Mouse (Mus musculus): Measurements from ENCODE around the gene Corin. TPM values are rescaled to one million over a fixed set of nuclear protein-coding genes. Genes with fewer than 3 reads are reported as not detected.

Gene Corin
- polyA plus RNA-seq, 1 experiment from 2014 or later: not detected

- ATAC-seq: peak; percentile 63
- Histone ChIP-seq H3K9ac (ENCODE audit: low read length) (no peak overlapping the region), H3K36me3 (ENCODE audit: control insufficient read depth, insufficient read depth, low read length) (no peaks in the 10 kb centered on the region), H3K4me2 (ENCODE audit: low read length) (no peak overlapping the region), H3K4me3 (ENCODE audit: low read depth, low read length) (no peak overlapping the region), H3K27me3 (replicated peaks; ENCODE audit: control insufficient read depth, insufficient read depth, low read length) (no peaks in the 10 kb centered on the region), H3K9me3 (replicated peaks; ENCODE audit: control insufficient read depth, low read length) (no peaks in the 10 kb centered on the region; the same call in 1 of the 2 replicates), H3K27ac (ENCODE audit: low read depth, low read length) (peak overlapping the region; percentile 23; the same call in 1 of the 2 replicates), H3K4me1 (ENCODE audit: control insufficient read depth, insufficient read depth, low read length) (peaks cover 7% of the 10 kb centered on the region; the same call in 1 of the 2 replicates)
- WGBS: 24% methylated on average over 4 of the region's 4 CpGs
- DNase-seq (ENCODE audit: low spot score): peak; percentile 52
Observed at GRCm38 (mm10) chr5:72452750-72453149, 51.5 kb downstream of the Corin start.

- Histone ChIP-seq H3K9me3 (replicated peaks; ENCODE audit: control insufficient read depth, low read length) (no peaks in the 10 kb centered on the region; the same call in 1 of the 2 replicates), H3K4me2 (ENCODE audit: low read length) (no peak overlapping the region), H3K4me1 (ENCODE audit: control insufficient read depth, insufficient read depth, low read length) (peaks cover 6% of the 10 kb centered on the region; the same call in 1 of the 2 replicates), H3K27me3 (replicated peaks; ENCODE audit: control insufficient read depth, insufficient read depth, low read length) (no peaks in the 10 kb centered on the region), H3K36me3 (ENCODE audit: control insufficient read depth, insufficient read depth, low read length) (no peaks in the 10 kb centered on the region), H3K27ac (ENCODE audit: low read depth, low read length) (no peak overlapping the region), H3K9ac (ENCODE audit: low read length) (no peak overlapping the region), H3K4me3 (ENCODE audit: low read depth, low read length) (no peak overlapping the region)
- WGBS: 66% methylated on average over 2 of the region's 2 CpGs
- DNase-seq (ENCODE audit: low spot score) (no peak), ATAC-seq (no peak)
Observed at GRCm38 (mm10) chr5:72448846-72449245, 55.4 kb downstream of the Corin start.

DNA sequence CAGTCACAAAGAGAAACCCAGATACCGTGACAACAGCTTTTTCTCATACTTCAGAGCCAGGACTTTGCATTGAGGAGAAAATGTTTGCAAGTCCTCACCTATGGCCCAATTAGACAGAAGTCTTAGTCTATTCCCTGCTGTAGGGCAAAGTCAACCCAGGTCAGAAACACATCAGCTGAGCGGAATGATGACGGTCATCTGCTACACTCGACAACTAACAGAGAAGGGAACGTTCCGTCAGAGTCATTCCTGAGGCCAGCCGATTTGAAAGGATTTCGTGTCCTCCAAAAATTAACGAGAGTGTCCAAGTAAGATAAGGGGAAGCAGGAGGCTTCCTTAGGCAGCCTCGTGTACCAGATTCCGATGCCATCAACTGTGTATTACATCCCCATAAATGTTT lies 58.2 kb downstream of the Corin start:
- no peak overlapping the region for H3K4me2 ChIP-seq (ENCODE audit: low read length)
- H3K27me3 ChIP-seq (replicated peaks; ENCODE audit: control insufficient read depth, insufficient read depth, low read length): no peaks in the 10 kb centered on the region
- 95% methylated on average over 11 of the region's 11 CpGs for WGBS
- H3K9me3 ChIP-seq (replicated peaks; ENCODE audit: control insufficient read depth, low read length): no peaks in the 10 kb centered on the region; the same call in 1 of the 2 replicates
- no peak overlapping the region for H3K4me3 ChIP-seq (ENCODE audit: low read depth, low read length)
- H3K36me3 ChIP-seq (ENCODE audit: control insufficient read depth, insufficient read depth, low read length): no peaks in the 10 kb centered on the region
- ATAC-seq: no peak
- no peak for DNase-seq (ENCODE audit: low spot score)
- H3K27ac ChIP-seq (ENCODE audit: low read depth, low read length): no peak overlapping the region
- no peaks in the 10 kb centered on the region for H3K4me1 ChIP-seq (ENCODE audit: control insufficient read depth, insufficient read depth, low read length)
- H3K9ac ChIP-seq (ENCODE audit: low read length): no peak overlapping the region

DNA sequence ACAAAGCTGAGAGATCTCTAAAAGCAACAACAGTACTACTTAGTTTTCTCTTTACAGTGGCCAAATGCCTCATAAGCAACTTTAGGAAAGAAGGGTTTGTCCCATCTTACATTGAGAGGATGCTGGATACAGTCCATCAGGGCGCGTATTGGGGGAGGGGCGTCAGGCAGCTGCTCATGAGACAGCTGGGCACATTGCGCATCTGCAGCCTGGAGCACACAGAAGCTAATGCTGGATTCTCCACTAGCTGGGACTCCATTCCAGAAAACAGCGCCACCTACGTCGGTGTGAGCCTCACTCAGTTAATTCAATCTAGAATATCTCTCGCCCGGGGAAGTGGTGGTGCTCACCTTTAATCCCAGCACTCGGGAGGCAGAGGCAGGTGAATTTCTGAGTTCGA lies 60.3 kb downstream of the Corin start:
- no peak for DNase-seq (ENCODE audit: low spot score)
- H3K9ac ChIP-seq (ENCODE audit: low read length): no peak overlapping the region
- H3K36me3 ChIP-seq (ENCODE audit: control insufficient read depth, insufficient read depth, low read length): no peaks in the 10 kb centered on the region
- ATAC-seq: no peak
- no peaks in the 10 kb centered on the region for H3K9me3 ChIP-seq (replicated peaks; ENCODE audit: control insufficient read depth, low read length)
- no peak overlapping the region for H3K4me3 ChIP-seq (ENCODE audit: low read depth, low read length)
- H3K27me3 ChIP-seq (replicated peaks; ENCODE audit: control insufficient read depth, insufficient read depth, low read length): no peaks in the 10 kb centered on the region
- no peaks in the 10 kb centered on the region for H3K4me1 ChIP-seq (ENCODE audit: control insufficient read depth, insufficient read depth, low read length)
- no peak overlapping the region for H3K4me2 ChIP-seq (ENCODE audit: low read length)
- 77% methylated on average over 11 of the region's 11 CpGs for WGBS
- H3K27ac ChIP-seq (ENCODE audit: low read depth, low read length): no peak overlapping the region

- Histone ChIP-seq H3K4me2 (ENCODE audit: low read length) (no peak overlapping the region), H3K4me1 (ENCODE audit: control insufficient read depth, insufficient read depth, low read length) (no peaks in the 10 kb centered on the region), H3K27me3 (replicated peaks; ENCODE audit: control insufficient read depth, insufficient read depth, low read length) (no peaks in the 10 kb centered on the region), H3K9ac (ENCODE audit: low read length) (no peak overlapping the region), H3K36me3 (ENCODE audit: control insufficient read depth, insufficient read depth, low read length) (no peaks in the 10 kb centered on the region), H3K27ac (ENCODE audit: low read depth, low read length) (no peak overlapping the region), H3K4me3 (ENCODE audit: low read depth, low read length) (no peak overlapping the region), H3K9me3 (replicated peaks; ENCODE audit: control insufficient read depth, low read length) (no peaks in the 10 kb centered on the region)
- ATAC-seq (no peak), DNase-seq (ENCODE audit: low spot score) (no peak)
- WGBS: 92% methylated on average over 4 of the region's 4 CpGs
Observed at GRCm38 (mm10) chr5:72443007-72443406, 61.3 kb downstream of the Corin start.

DNA sequence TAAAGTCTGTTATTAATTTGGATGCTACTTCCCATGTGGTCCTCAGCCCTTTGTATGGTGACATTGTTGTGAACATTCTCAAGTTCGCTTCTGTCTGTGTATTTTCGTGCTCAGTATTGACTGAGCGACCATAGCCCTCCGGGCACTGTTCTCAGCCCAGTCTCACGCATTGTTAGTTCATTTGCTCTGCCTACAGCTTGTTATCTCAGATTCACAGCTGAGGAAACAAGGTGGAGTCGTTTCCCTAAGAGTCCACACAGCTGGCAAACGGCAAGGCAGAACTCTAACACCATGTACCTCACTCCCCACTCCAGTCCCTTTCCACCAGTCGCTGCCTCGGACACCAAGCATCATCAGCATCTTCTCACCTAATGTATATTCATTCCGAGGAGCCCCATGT lies 63.1 kb downstream of the Corin start:
- Histone ChIP-seq H3K4me1 (ENCODE audit: control insufficient read depth, insufficient read depth, low read length) (no peaks in the 10 kb centered on the region), H3K36me3 (ENCODE audit: control insufficient read depth, insufficient read depth, low read length) (no peaks in the 10 kb centered on the region), H3K9ac (ENCODE audit: low read length) (no peak overlapping the region), H3K27me3 (replicated peaks; ENCODE audit: control insufficient read depth, insufficient read depth, low read length) (no peaks in the 10 kb centered on the region), H3K4me2 (ENCODE audit: low read length) (no peak overlapping the region), H3K4me3 (ENCODE audit: low read depth, low read length) (no peak overlapping the region), H3K27ac (ENCODE audit: low read depth, low read length) (no peak overlapping the region), H3K9me3 (replicated peaks; ENCODE audit: control insufficient read depth, low read length) (no peaks in the 10 kb centered on the region)
- DNase-seq (ENCODE audit: low spot score): no peak
- 83% methylated on average over 10 of the region's 10 CpGs for WGBS
- no peak for ATAC-seq

DNA sequence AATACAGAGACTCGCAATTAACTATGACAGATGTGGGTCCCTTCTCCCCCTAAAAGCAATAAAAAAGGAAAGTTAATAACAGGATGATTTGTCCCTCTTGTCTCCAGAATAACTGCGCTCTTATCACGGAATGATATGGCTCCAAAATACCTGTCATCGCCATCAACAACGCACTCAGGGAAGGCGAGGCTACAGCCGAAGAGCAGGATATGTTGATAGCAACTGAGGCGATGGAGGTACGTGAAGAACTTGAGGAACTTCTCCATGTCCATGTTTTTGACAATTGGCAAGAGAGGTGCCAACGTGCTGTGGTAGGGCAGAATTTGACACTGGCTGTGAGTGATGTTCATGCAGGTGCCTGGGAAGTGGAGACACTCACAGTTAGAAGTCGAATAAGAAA lies 69.2 kb downstream of the Corin start:
- no peak for ATAC-seq
- H3K4me3 ChIP-seq (ENCODE audit: low read depth, low read length): no peak overlapping the region
- H3K9me3 ChIP-seq (replicated peaks; ENCODE audit: control insufficient read depth, low read length): no peaks in the 10 kb centered on the region

GRCm38 (mm10) chr5:72431856-72432255 lies 72.4 kb downstream of the Corin start:
- no peaks in the 10 kb centered on the region for H3K27me3 ChIP-seq (replicated peaks; ENCODE audit: control insufficient read depth, insufficient read depth, low read length)
- no peak overlapping the region for H3K9ac ChIP-seq (ENCODE audit: low read length)
- H3K4me3 ChIP-seq (ENCODE audit: low read depth, low read length): no peak overlapping the region
- DNase-seq (ENCODE audit: low spot score) (no peak), ATAC-seq (no peak)
- no peak overlapping the region for H3K4me2 ChIP-seq (ENCODE audit: low read length)
- 78% methylated on average over 3 of the region's 3 CpGs for WGBS
- H3K36me3 ChIP-seq (ENCODE audit: control insufficient read depth, insufficient read depth, low read length): no peaks in the 10 kb centered on the region
- H3K4me1 ChIP-seq (ENCODE audit: control insufficient read depth, insufficient read depth, low read length): no peaks in the 10 kb centered on the region
- no peak overlapping the region for H3K27ac ChIP-seq (ENCODE audit: low read depth, low read length)
- no peaks in the 10 kb centered on the region for H3K9me3 ChIP-seq (replicated peaks; ENCODE audit: control insufficient read depth, low read length)

More for the DNA sequence above, 69.2 kb downstream of the Corin start:
- H3K27ac ChIP-seq (ENCODE audit: low read depth, low read length): no peak overlapping the region
- no peaks in the 10 kb centered on the region for H3K36me3 ChIP-seq (ENCODE audit: control insufficient read depth, insufficient read depth, low read length)
- WGBS: 94% methylated on average over 11 of the region's 11 CpGs
- no peak overlapping the region for H3K9ac ChIP-seq (ENCODE audit: low read length)
- no peaks in the 10 kb centered on the region for H3K4me1 ChIP-seq (ENCODE audit: control insufficient read depth, insufficient read depth, low read length)
- no peaks in the 10 kb centered on the region for H3K27me3 ChIP-seq (replicated peaks; ENCODE audit: control insufficient read depth, insufficient read depth, low read length)
- no peak overlapping the region for H3K4me2 ChIP-seq (ENCODE audit: low read length)
- DNase-seq (ENCODE audit: low spot score): no peak

GRCm38 (mm10) chr5:72427556-72427955 lies 76.7 kb downstream of the Corin start:
- 92% methylated on average over 4 of the region's 4 CpGs for WGBS
- ATAC-seq: no peak
- DNase-seq (ENCODE audit: low spot score): no peak
- no peak overlapping the region for H3K4me3 ChIP-seq (ENCODE audit: low read depth, low read length)
- no peaks in the 10 kb centered on the region for H3K4me1 ChIP-seq (ENCODE audit: control insufficient read depth, insufficient read depth, low read length)
- H3K9ac ChIP-seq (ENCODE audit: low read length): no peak overlapping the region
- H3K27ac ChIP-seq (ENCODE audit: low read depth, low read length): no peak overlapping the region
- H3K27me3 ChIP-seq (replicated peaks; ENCODE audit: control insufficient read depth, insufficient read depth, low read length): no peaks in the 10 kb centered on the region
- no peaks in the 10 kb centered on the region for H3K36me3 ChIP-seq (ENCODE audit: control insufficient read depth, insufficient read depth, low read length)
- no peak overlapping the region for H3K4me2 ChIP-seq (ENCODE audit: low read length)
- no peaks in the 10 kb centered on the region for H3K9me3 ChIP-seq (replicated peaks; ENCODE audit: control insufficient read depth, low read length)

Data from forebrain, embryonic 14.5 days (tissue).